Mouse (Mus musculus) bone marrow macrophage, adult 2 months (primary cell): Measurements from ENCODE around the gene Krtap19-2.

Experiments used
- CTCF ChIP-seq: IDR thresholded peaks from 2 replicates; pipeline ENCODE4 v1.5.1; 2012; ENCODE audit warnings: low read depth, mild to moderate bottlenecking, low read length, moderate library complexity
- POLR2A ChIP-seq: IDR thresholded peaks from 2 replicates; pipeline ENCODE4 v1.6.1; 2012; ENCODE audit warnings: mild to moderate bottlenecking, low read depth, low read length, borderline replicate concordance

DNA sequence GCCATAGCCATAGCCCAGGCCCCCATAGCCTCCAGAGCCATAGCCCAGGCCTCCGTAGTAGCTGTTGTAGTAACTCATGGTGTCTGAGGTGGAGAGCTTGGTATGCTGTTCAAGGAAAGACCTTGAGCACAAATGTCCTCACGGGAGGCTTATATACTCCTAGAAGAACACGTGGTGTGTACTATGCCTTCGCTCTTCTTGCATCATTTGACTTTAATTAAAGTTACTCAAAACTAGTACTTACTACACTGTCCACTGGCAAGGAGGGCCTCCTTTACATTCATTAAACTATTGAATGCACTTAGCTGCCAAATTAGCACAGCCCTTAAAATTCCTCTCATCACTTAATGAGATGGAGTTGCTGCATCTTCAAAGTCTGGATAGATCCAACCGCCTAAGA lies 10.9 kb upstream of the Krtap19-2 start, which contains the start of gene Krtap19-4:
- TF ChIP-seq CTCF (no peak), POLR2A (no peak)
